Mouse (Mus musculus) MEL (cell line): Measurements from ENCODE around the gene 1500009L16Rik.

ENCODE experiments used
- CHD2 ChIP-seq: IDR thresholded peaks from 2 replicates; pipeline ENCODE4 v1.6.1; 2011; ENCODE audit warnings: low read length, improper control_type of control experiment
- CTCF ChIP-seq, 3 experiments: IDR thresholded peaks in 2 of 3; conservative IDR thresholded peaks in 1 of 3; 2 replicates each; pipeline ENCODE4 v1.5.1; 2011 to 2012; ENCODE audit warnings: low read length in 3 of 3, low read depth in 2 of 3, mild to moderate bottlenecking in 2 of 3, improper control_type of control experiment in 1 of 3, inconsistent platforms in 1 of 3, mixed read lengths in 1 of 3, moderate library complexity in 1 of 3; ENCODE audit not compliant: control insufficient read depth in 1 of 3, insufficient read depth in 1 of 3, poor library complexity in 1 of 3, severe bottlenecking in 1 of 3
- KAT2A ChIP-seq: conservative IDR thresholded peaks from 2 replicates; pipeline ENCODE4 v1.6.1; 2012; ENCODE audit warnings: low read depth, low read length, improper control_type of control experiment, inconsistent platforms
- MAFK ChIP-seq: IDR thresholded peaks from 2 replicates; pipeline ENCODE4 v1.6.1; 2011; ENCODE audit warnings: low read depth, mild to moderate bottlenecking, low read length, improper control_type of control experiment, borderline replicate concordance
- NRF1 ChIP-seq: IDR thresholded peaks from 2 replicates; pipeline ENCODE4 v1.6.1; 2014; ENCODE audit warnings: low read depth, mild to moderate bottlenecking, inconsistent platforms, low read length, improper control_type of control experiment, moderate library complexity; ENCODE audit not compliant: poor library complexity, insufficient read depth, severe bottlenecking
- POLR2A ChIP-seq, 2 experiments: IDR thresholded peaks; 2 replicates each; pipeline ENCODE4 v1.6.1; 2011 to 2012; ENCODE audit warnings: low read length in 2 of 2, mild to moderate bottlenecking in 2 of 2, control low read depth in 1 of 2, improper control_type of control experiment in 1 of 2, low read depth in 1 of 2, moderate library complexity in 1 of 2; ENCODE audit not compliant: control insufficient read depth in 1 of 2, insufficient read depth in 1 of 2, poor library complexity in 1 of 2
- RAD21 ChIP-seq: IDR thresholded peaks from 2 replicates; pipeline ENCODE4 v1.6.1; 2011; ENCODE audit warnings: mild to moderate bottlenecking, low read depth, low read length, improper control_type of control experiment
- TCF12 ChIP-seq: IDR thresholded peaks from 2 replicates; pipeline ENCODE4 v1.6.1; 2014; ENCODE audit warnings: low read depth, mild to moderate bottlenecking, inconsistent platforms, low read length, improper control_type of control experiment, moderate library complexity
- ZC3H11A ChIP-seq: IDR thresholded peaks from 2 replicates; pipeline ENCODE4 v1.6.1; 2012; ENCODE audit warnings: low read depth, mild to moderate bottlenecking, inconsistent platforms, low read length, improper control_type of control experiment

DNA sequence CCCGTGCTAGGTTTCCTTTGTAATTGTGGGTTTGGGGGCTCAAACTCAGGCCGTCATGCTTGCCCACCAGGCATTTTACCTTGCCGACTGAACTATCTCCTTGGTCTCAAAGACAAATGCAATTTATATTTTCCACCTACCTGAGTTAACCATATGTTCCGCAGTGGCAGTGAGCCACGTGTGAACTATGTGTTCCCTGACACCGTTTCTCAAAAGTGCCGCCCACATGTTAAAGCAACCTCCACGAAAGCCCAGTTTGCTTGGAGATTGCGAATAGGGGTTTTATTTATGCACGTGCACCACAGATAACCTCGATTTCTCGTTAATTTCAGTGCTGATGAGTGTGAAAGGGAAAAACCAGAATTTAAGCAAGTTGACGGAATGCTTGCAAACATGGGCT is 36.1 kb downstream of the 1500009L16Rik start:
- TF ChIP-seq MAFK: no peak
- TF ChIP-seq KAT2A: no peak
- no peak for TF ChIP-seq ZC3H11A
- TF ChIP-seq CHD2: no peak
- TF ChIP-seq CTCF (IDR thresholded peaks at IDR 0.05 in 2 of 3, conservative IDR thresholded peaks at IDR 0.05 in 1 of 3; ENCODE audit: control insufficient read depth in 1 of 3, insufficient read depth in 1 of 3, low read depth in 2 of 3, low read length in 3 of 3, poor library complexity in 1 of 3, severe bottlenecking in 1 of 3): no peak
- no peak for TF ChIP-seq TCF12
- TF ChIP-seq NRF1: no peak
- TF ChIP-seq POLR2A (IDR thresholded peaks at IDR 0.05; ENCODE audit: control insufficient read depth in 1 of 2, insufficient read depth in 1 of 2, low read depth in 1 of 2, low read length in 2 of 2, poor library complexity in 1 of 2): no peak
- TF ChIP-seq RAD21: no peak
